Comparison of ENCODE assay signal across 28 mouse cellular contexts in genomic region chr6:136801274-136801673, GRCm38 (mm10). TPM values are rescaled to one million over a fixed set of nuclear protein-coding genes. Genes with fewer than 3 reads are reported as not detected.
"Had no signal": no experiment of that assay in that cellular context is flagged by ENCODE, and none has a peak within 500 bp of the region (broad histone marks: within the 10 kb centered on the region; RNA-seq: fewer than 3 reads in every experiment).

No protein-coding gene starts in this region.

- ATAC-seq: hindbrain, embryonic 16.5 days; inflammation-experienced regulatory T-cells, adult 6 months; intestine, embryonic 15.5 days; intestine, postnatal 0 days had no signal

- DNase-seq: gastrocnemius, adult 2 months; gastrocnemius, postnatal 10 days; gastrocnemius, postnatal 25 days; heart, adult 2 months; heart, postnatal 14 days; heart, postnatal 4 days; kidney, adult 18-20 months; kidney, adult 8-10 months; kidney, postnatal 10 days; kidney, postnatal 25 days; kidney, postnatal 4 days had no signal

- H3K9me3 ChIP-seq: heart, embryonic 13.5 days; heart, embryonic 15.5 days; hindbrain, embryonic 10.5 days; hindbrain, embryonic 12.5 days; intestine, embryonic 15.5 days; limb, embryonic 10.5 days; limb, embryonic 12.5 days had no signal

- H3K4me3 ChIP-seq: gastrocnemius, adult 2 months; heart, adult 2 months; heart, embryonic 13.5 days; heart, embryonic 15.5 days; hindbrain, embryonic 10.5 days; hindbrain, embryonic 12.5 days; intestine, embryonic 15.5 days; layer of hippocampus, adult 2 months; left cerebral cortex, adult 2 months; limb, embryonic 10.5 days; limb, embryonic 12.5 days had no signal

- H3K4me2 ChIP-seq: heart, embryonic 11.5 days; heart, embryonic 13.5 days; heart, embryonic 15.5 days; hindbrain, embryonic 12.5 days; hindbrain, embryonic 14.5 days; intestine, embryonic 15.5 days; limb, embryonic 12.5 days had no signal

- H3K9ac ChIP-seq: heart, embryonic 13.5 days; heart, embryonic 15.5 days; hindbrain, embryonic 12.5 days; hindbrain, embryonic 14.5 days; intestine, embryonic 15.5 days; limb, embryonic 12.5 days had no signal

- H3K27ac ChIP-seq: gastrocnemius, adult 2 months; heart, adult 2 months; heart, embryonic 13.5 days; heart, embryonic 15.5 days; hindbrain, embryonic 10.5 days; hindbrain, embryonic 12.5 days; hindbrain, embryonic 14.5 days; intestine, embryonic 15.5 days; layer of hippocampus, adult 2 months; left cerebral cortex, adult 2 months; limb, embryonic 10.5 days; limb, embryonic 12.5 days had no signal

- H3K27me3 ChIP-seq: heart, embryonic 13.5 days; heart, embryonic 15.5 days; hindbrain, embryonic 12.5 days; intestine, embryonic 15.5 days; limb, embryonic 12.5 days had no signal

- H3K36me3 ChIP-seq: heart, embryonic 13.5 days; heart, embryonic 15.5 days; hindbrain, embryonic 10.5 days; hindbrain, embryonic 12.5 days; intestine, embryonic 15.5 days; limb, embryonic 10.5 days; limb, embryonic 12.5 days had no signal

RNA-seq across cellular contexts. Expression of gene Gucy2c, which starts 19.7 kb away (rescaled TPM):
- total RNA-seq: gastrocnemius, adult 2 months; gastrocnemius, postnatal 10 days; gastrocnemius, postnatal 25 days; granulocyte monocyte progenitor cell, adult 5-6 weeks; heart, adult 2 months; heart, postnatal 14 days; heart, postnatal 4 days had no signal
- polyA plus RNA-seq: heart, adult 2 months; heart, postnatal 0 days; inflammation-experienced regulatory T-cells, adult 6 months; kidney, embryonic 14.5 days; limb, embryonic 12.5 days had no signal

RNA-seq across cellular contexts. Expression of gene BC049715, which starts 26.2 kb away (rescaled TPM):
- total RNA-seq: gastrocnemius, postnatal 25 days had no signal
